Mouse (Mus musculus): ENCODE measurements around the gene Olfr94.

GRCm38 (mm10) chr17:37190711-37191110 is 10.1 kb downstream of the Olfr94 start:
- TF ChIP-seq EP300 (IDR thresholded peaks at IDR 0.05; ENCODE audit: insufficient read depth, low read depth, low read length) (no peak), CTCF (IDR thresholded peaks at IDR 0.05) (no peak)

Data from heart, adult 2 months (tissue).